Mouse (Mus musculus) ES-E14 (cell line): ENCODE results near the gene Osbpl9.

Source experiments
- HCFC1 ChIP-seq: IDR thresholded peaks from 2 replicates; pipeline ENCODE4 v1.6.1; 2012; ENCODE audit warnings: low read length, inconsistent platforms, borderline replicate concordance; ENCODE audit not compliant: insufficient read depth
- MAFK ChIP-seq: IDR thresholded peaks from 2 replicates; pipeline ENCODE4 v1.6.1; 2014; ENCODE audit warnings: mild to moderate bottlenecking, low read depth, low read length, inconsistent platforms; ENCODE audit not compliant: insufficient read depth

GRCm38 (mm10) chr4:109021976-109022375, 180.1 kb downstream of the Osbpl9 start:
- TF ChIP-seq HCFC1 (no peak), MAFK (no peak)
